Mouse (Mus musculus) left cerebral cortex, postnatal 10 days (tissue): ENCODE data around the gene Gm9918. TPM values are rescaled to one million over a fixed set of nuclear protein-coding genes. Genes with fewer than 3 reads are reported as not detected.
A peak's percentile ranks its signal among the peaks of the same experiment; 100 is the strongest.
"Not testable (repeated sequence)": the region's sequence is repeated elsewhere in the genome, so short reads cannot be mapped to it uniquely, and the experiment has no call there.

ENCODE experiments used
- DNase-seq, 2 experiments: peaks; one replicate each; pipeline ENCODE4 v3.0.0; 2021 to 2022; ENCODE audit warnings: low spot score in 2 of 2, mixed read lengths in 1 of 2; ENCODE audit errors: extremely low spot score in 1 of 2
- intact Hi-C: fragments of 180-260 bp; cut with DNase I; formaldehyde crosslinking; loops from one replicate; pipeline ENCODE4 v1.15.1; 2025
- total RNA-seq, 2 experiments: library from RNA; stranded (reverse); gene quantifications; 2 replicates each; pipeline ENCODE4 v1.2.3; 2021

Gm9918 gene
- total RNA-seq = not detected

DNA sequence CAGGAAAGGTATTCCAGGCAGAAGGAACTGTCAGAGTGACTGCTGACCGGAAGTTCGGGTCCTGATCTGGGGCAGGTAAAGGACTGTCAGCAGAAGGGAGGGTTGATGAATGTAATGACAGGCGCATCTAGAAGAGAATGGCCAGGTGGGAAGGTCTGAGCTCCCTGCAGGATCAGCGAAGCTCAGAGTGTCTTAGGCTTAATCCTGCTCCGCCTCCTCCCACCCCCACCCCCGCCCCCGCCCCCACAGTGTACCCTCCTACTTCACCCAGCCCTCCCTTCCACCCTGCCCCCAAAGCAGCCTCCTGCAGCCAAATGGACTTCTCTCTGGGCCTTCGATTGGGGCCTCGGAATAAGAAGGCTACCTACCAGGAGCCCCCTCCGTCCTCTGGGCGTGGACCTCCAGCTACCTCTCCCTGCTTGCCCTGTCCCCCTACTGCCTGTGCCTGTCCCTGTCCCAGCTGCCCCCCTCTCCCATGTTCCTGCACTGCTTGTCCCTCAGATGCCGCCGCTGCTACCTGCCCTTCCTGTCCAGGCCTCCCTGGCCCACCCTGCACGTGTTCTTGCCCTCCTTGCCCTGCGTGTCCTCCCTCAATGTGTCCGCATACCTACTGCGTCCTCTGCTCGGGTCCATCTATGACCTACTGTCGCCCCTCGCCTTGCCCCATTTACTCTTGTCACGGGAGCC, at the start of gene Gm9918:
Gm9918 (plus strand) TSS at position 290 of the 687 bp plus-strand sequence.
- DNase-seq = no peak
- intact Hi-C loops = loop anchor here (5.0 kb wide), 1 partner anchor 33 kb away; no protein-coding TSS in a partner anchor

GRCm38 (mm10) chr15:102222386-102222785, 48.0 kb upstream of the Gm9918 start:
- intact Hi-C loops = loop anchor here (10.0 kb wide), 1 partner anchor 108 kb away; no protein-coding TSS in a partner anchor
- DNase-seq = peak in 1 of 2 experiments; percentile 59

GRCm38 (mm10) chr15:102224186-102224991, 46.0 kb upstream of the Gm9918 start:
- intact Hi-C loops = loop anchor here (2.0 to 10.0 kb wide), 2 partner anchors 46 to 110 kb away; no protein-coding TSS in a partner anchor
- peak in 1 of 2 experiments; percentile 88 for DNase-seq

GRCm38 (mm10) chr15:102224992-102225617, 45.3 kb upstream of the Gm9918 start:
- no peak for DNase-seq
- intact Hi-C loops = loop anchor here (2.0 to 10.0 kb wide), 2 partner anchors 46 to 110 kb away; no protein-coding TSS in a partner anchor

GRCm38 (mm10) chr15:102225619-102226018, 44.7 kb upstream of the Gm9918 start:
- intact Hi-C loops = loop anchor here (2.0 to 10.0 kb wide), 2 partner anchors 47 to 111 kb away; no protein-coding TSS in a partner anchor
- not testable (repeated sequence) for DNase-seq

DNA sequence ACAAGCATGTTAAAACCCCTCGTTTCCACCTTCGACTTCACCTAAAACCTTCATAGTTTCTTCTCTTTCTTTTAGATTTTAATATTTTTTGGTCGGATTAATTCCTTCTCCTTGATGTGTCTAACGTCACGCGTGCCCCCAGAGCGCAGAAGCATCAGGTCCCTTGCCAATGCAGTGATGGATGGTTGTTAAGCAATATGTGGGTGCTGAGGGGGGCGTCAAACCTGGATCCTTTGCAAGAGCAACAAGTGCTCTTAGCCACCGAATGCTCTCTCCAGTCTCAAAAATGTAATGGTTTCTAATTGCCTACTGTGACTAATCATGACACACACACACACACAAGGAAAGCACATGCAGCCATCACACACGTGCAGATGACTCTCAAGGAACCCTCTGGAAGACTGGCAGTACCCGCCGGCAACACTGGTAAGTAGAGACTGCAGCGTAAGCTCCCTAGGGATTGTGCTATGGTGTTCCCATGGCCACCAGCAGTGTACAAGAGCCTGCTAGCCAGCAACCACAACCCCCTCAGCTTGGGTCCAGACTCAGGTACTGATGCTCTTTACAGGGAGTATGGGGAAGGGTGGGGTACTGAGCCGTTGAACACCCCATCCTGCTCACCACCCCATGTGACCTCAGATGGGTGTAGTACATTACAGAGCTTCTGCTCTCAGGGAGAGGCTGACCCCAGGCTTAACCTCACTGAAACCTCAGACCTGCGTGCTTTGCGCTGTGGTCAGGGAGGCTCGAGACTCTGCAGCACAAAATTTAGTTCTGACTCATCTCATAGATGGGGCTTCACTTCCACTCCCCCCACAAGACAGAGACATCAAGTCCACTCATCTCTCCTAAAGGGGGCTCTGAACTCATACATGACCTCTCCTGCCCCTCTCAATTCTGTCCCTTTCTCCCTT, 39.7 kb upstream of the Gm9918 start:
- intact Hi-C loops = no loop called here
- no peak for DNase-seq

GRCm38 (mm10) chr15:102231748-102232147, 38.6 kb upstream of the Gm9918 start, which contains the start of gene Itgb7:
Gene Itgb7 (minus strand): TSS chr15:102231944.
- intact Hi-C loops = no loop called here

GRCm38 (mm10) chr15:102232764-102233163, 37.6 kb upstream of the Gm9918 start:
- intact Hi-C loops = no loop called here
- no peak for DNase-seq

More at GRCm38 (mm10) chr15:102231748-102232147, 38.6 kb upstream of the Gm9918 start, which contains the start of gene Itgb7:
- DNase-seq = no peak

GRCm38 (mm10) chr15:102233896-102234295, 36.5 kb upstream of the Gm9918 start:
- intact Hi-C loops = no loop called here
- DNase-seq = no peak

DNA sequence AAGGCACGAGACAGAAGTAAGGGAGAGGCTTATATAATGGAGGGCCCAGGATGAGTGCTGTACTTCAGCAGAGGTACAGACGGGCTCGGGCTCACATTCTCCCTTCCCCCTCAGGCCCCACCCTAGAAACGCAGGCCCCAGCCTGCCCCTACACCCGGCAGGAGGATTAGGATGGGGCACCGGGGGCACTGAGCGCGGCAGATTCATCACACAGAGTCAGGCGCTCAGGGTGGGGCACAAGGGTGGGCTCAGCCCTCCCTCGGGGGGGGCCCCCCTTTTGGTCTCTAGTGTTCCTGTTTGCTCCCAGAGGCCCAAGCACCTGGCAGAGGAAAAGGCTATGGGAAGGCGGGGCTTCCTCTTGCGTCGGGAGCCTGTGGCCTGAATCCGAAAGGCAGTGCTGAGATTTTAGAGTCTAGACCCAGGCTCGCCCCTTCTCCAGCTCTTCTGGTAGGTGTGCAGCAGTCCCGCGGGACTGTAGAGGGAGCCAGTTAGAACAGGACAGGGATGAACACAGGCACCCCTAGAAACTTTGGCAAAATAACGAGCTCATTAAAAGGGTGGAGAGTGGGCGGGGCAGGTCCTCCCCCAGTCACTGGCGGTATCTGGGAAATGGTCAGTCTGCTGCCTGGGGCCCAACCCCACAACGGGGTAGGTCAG, 34.9 kb upstream of the Gm9918 start:
- DNase-seq = peak in 1 of 2 experiments; percentile 53
- intact Hi-C loops = loop anchor here (5.0 kb wide), 1 partner anchor 37 kb away; the partner anchor contains the start of gene Gm9918

GRCm38 (mm10) chr15:102238543-102239259, 31.7 kb upstream of the Gm9918 start:
- intact Hi-C loops = loop anchor here (5.0 kb wide), 1 partner anchor 34 kb away; the partner anchor contains the start of gene Gm9918

GRCm38 (mm10) chr15:102239260-102239590, 31.1 kb upstream of the Gm9918 start:
- peak in 1 of 2 experiments; percentile 89 for DNase-seq
- intact Hi-C loops = loop anchor here (5.0 kb wide), 1 partner anchor 33 kb away; the partner anchor contains the start of gene Gm9918

More at GRCm38 (mm10) chr15:102238543-102239259, 31.7 kb upstream of the Gm9918 start:
- DNase-seq = no peak

DNA sequence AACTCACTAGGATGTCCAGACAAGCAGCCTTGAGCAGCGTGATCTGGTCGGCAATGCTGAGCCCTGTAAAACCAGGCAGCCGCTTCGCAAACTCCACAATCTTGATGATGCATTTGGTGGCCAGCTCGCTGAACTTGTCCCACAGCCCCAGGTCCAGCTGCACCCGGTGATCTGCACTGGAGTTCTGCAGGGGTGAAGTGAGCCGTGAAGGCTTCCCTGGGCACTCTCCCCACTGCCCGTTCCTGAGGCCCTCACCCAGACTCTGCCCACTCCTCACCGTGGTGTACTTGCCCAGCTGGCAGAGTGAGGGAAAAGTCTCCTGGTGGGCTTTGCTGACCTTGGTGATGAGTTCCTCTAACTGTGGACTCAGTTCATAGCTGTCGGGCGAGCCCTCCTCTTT, 30.5 kb upstream of the Gm9918 start:
- intact Hi-C loops = loop anchor here (5.0 kb wide), 2 partner anchors 32 to 82 kb away; partner anchors contain the start of gene Gm9918
- no peak for DNase-seq

GRCm38 (mm10) chr15:102240607-102241006, 29.8 kb upstream of the Gm9918 start:
- intact Hi-C loops = loop anchor here (5.0 kb wide), 1 partner anchor 82 kb away; no protein-coding TSS in a partner anchor
- peak in 1 of 2 experiments; percentile 83 for DNase-seq

DNA sequence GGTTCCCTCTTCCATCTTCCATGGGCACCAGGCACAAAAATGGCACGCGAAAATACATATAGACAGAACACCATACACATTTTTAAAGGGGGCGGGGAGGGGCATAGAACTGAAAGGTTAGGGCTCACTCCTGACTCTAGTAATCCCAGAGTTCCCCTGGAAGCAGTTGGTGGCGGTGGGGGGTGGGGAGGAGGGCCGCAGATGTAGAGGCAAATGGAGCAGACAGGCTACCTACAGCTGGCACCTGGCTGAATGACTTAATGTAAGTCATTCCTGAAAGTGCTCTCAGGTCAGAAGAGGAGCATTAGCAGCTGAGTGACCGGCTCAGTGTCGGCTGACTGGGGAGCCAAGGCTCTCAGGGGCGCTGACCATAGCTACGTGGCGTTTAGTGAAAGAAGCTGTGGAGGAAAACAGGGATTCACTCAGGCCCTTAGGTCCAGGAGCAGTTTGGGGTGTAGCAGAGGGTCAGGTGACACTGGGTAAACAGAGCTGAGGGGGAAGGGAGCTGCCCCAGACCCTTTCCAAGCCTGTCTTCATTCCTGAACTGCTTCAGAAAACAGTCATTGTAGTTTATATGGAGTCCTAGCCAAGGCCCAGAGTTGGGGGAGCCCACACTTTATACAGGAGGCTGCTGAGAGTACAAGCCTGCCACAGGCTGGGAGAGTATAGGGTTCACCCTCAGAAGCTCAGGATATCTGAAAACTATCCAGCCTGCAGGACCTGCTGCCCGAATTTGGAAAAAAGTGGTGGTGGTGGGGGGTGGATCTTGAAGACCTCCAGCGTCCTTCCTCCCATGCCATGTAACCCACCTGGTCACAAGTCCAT, 27.7 kb upstream of the Gm9918 start:
- intact Hi-C loops = loop anchor here (5.0 kb wide), 1 partner anchor 80 kb away; no protein-coding TSS in a partner anchor
- no peak for DNase-seq
